Mouse (Mus musculus) lung, embryonic 16.5 days (tissue): ENCODE results near the gene Endog. TPM values are rescaled to one million over a fixed set of nuclear protein-coding genes. Genes with fewer than 3 reads are reported as not detected.
"Not testable (repeated sequence)": the region's sequence is repeated elsewhere in the genome, so short reads cannot be mapped to it uniquely, and the experiment has no call there.

ENCODE experiments used
- ATAC-seq: fragments of 200-750 bp; cut with Nextera tagmentation; 2 replicates; pipeline ENCODE4 v1.8.0; 2017; ENCODE audit warnings: low read depth, mild to moderate bottlenecking, moderate library complexity
- H3K27ac ChIP-seq: fragments of 300-500 bp; sonication (generic); 2 replicates; pipeline ENCODE4 v1.5.1; 2014; ENCODE audit warnings: mild to moderate bottlenecking, control low read depth, low read length
- H3K27me3 ChIP-seq: fragments of 300-500 bp; sonication (generic); 2 replicates; pipeline ENCODE4 v1.6.1; 2014; ENCODE audit warnings: low read depth, low read length, mixed read lengths; ENCODE audit not compliant: control insufficient read depth, insufficient read depth
- H3K36me3 ChIP-seq: fragments of 300-500 bp; sonication (generic); 2 replicates; pipeline ENCODE4 v1.6.1; 2014; ENCODE audit warnings: low read length; ENCODE audit not compliant: control insufficient read depth, insufficient read depth
- H3K4me1 ChIP-seq: fragments of 300-500 bp; sonication (generic); replicated peaks from 2 replicates; pipeline ENCODE4 v1.6.1; 2014; ENCODE audit warnings: low read length, mixed read lengths; ENCODE audit not compliant: control insufficient read depth, insufficient read depth
- H3K4me2 ChIP-seq: fragments of 300-500 bp; sonication (generic); 2 replicates; pipeline ENCODE4 v1.6.1; 2014; ENCODE audit warnings: low read depth, low read length, control low read depth
- H3K4me3 ChIP-seq: fragments of 300-500 bp; sonication (generic); 2 replicates; pipeline ENCODE4 v1.5.1; 2014; ENCODE audit warnings: mild to moderate bottlenecking, low read length, control low read depth
- H3K9ac ChIP-seq: fragments of 300-500 bp; sonication (generic); 2 replicates; pipeline ENCODE4 v1.6.1; 2014; ENCODE audit warnings: low read length, control low read depth
- H3K9me3 ChIP-seq: fragments of 300-500 bp; sonication (generic); 2 replicates; pipeline ENCODE4 v1.6.1; 2016; ENCODE audit warnings: low read length; ENCODE audit not compliant: control insufficient read depth
- WGBS: fragments of 180-500 bp; shearing (Covaris S2); extraction: QIAGEN DNeasy Blood & Tissue Kit; methylation state at CpG from one replicate; pipeline ENCODE4 v1.1.7; 2014; 5-methylcytosine and 5-hydroxymethylcytosine counted together
- polyA plus RNA-seq: library from polyadenylated mRNA; unstranded; fragments of >200 nt; fragmentation: Nextera tagmentation; extraction: Ambion mirVana; gene quantifications from 2 replicates; pipeline ENCODE4 v1.2.1, GENCODE M21; 2015

The Endog gene
- polyA plus RNA-seq, 1 experiment from 2014 or later, result 13.3 TPM

DNA sequence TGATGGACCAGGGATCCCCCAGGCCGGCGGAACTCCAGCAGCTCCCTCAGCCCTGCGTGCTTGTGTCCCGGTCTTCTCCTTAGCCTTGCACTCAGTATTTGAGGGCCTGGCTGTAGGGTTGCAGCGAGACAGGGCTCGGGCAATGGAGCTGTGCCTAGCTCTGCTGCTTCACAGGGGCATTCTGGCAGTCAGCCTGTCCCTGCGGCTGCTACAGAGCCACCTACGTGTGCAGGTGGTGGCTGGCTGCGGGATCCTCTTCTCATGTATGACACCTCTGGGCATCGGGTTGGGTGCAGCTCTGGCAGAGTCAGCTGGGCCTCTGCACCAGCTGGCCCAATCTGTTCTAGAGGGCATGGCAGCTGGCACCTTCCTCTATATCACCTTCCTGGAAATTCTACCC is 11.4 kb upstream of the Endog start:
- not testable (repeated sequence) for H3K36me3 ChIP-seq, H3K4me3 ChIP-seq, H3K27me3 ChIP-seq, H3K9me3 ChIP-seq, ATAC-seq, H3K4me2 ChIP-seq, H3K4me1 ChIP-seq, H3K27ac ChIP-seq, H3K9ac ChIP-seq
- 74% methylated on average over 7 of the region's 10 CpGs for WGBS

DNA sequence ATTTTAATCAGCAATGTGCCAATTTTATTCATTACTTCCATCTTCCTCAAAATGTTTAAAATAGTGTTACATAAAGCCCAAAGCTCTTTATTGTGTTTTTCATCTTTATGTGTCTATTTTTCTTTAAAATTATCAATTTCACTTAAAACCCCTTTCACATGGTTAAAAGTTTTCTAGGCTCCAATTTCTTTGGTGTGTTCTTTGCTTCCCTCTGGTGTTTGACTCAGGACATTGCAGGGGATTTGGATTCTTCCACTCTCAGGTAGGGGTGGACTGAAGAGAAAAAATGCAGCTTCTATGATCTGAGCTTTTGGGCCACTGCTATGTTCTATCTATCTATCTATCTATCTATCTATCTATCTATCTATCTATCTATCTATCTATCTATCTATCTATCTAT is 9.5 kb upstream of the Endog start:
- H3K4me2 ChIP-seq, result no peak overlapping the region
- ATAC-seq, result no peak
- H3K4me3 ChIP-seq, result no peak overlapping the region
- H3K9ac ChIP-seq, result no peak overlapping the region
- no peaks in the 10 kb centered on the region for H3K4me1 ChIP-seq
- peaks cover 12% of the 10 kb centered on the region for H3K9me3 ChIP-seq
- no peaks in the 10 kb centered on the region for H3K36me3 ChIP-seq
- H3K27ac ChIP-seq, result no peak overlapping the region
- H3K27me3 ChIP-seq, result no peaks in the 10 kb centered on the region

DNA sequence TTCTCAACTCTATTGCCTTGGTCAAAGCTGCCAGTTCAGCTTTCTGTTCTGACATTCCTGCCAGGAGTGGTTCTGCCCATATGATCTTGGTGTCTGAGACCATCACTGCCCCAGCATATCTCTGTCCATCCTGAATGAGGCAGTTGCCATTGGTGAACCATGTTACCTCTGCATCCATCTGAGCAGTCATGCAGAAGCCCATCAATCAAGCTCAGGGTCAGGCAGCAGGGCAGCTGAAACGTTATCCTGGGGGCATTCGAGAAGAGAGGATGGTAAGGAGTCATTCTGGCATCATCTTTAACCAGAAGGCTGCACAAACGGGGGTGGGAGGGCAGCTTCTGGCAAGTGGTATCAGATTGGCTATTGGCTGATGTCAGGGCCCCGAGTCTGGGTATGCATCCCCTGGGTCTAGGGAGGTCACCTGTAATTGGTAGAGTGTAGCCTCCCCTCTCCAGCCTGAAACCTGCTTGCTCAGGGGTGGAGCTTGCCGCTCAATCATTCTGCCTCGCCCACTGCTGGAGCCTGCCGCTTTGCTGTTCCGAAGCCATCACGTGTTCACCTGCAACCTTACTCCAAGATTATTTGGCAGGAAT is 6.9 kb upstream of the Endog start:
- Histone ChIP-seq H3K4me2 (no peak overlapping the region), H3K4me1 (no peaks in the 10 kb centered on the region), H3K27ac (no peak overlapping the region), H3K9ac (no peak overlapping the region), H3K9me3 (peaks cover 17% of the 10 kb centered on the region), H3K4me3 (no peak overlapping the region), H3K27me3 (no peaks in the 10 kb centered on the region), H3K36me3 (no peaks in the 10 kb centered on the region)
- ATAC-seq, result no peak
- WGBS, result 44% methylated on average over 9 of the region's 9 CpGs

DNA sequence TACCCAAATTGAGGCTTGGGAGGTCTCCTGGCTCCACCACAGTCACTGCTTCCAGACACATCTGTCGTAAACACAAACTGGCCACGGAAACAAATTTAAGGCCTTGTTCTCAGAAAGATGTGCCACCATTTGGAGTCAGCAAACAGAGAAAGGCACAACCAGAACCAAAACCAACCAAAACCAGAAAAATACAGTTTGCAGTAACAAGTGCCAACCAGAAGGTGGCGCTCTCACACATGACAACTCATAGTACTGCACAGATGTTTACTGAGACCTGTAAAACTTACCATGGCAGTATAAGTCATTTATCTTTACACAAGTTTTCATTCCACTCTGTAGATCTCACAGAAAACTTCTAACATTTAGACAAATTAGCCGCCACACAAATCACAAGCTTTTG is 4.6 kb upstream of the Endog start:
- H3K9me3 ChIP-seq, result peaks cover 17% of the 10 kb centered on the region
- H3K27me3 ChIP-seq, result no peaks in the 10 kb centered on the region
- no peak overlapping the region for H3K9ac ChIP-seq
- no peaks in the 10 kb centered on the region for H3K36me3 ChIP-seq
- no peak for ATAC-seq
- no peak overlapping the region for H3K4me2 ChIP-seq
- H3K4me3 ChIP-seq, result no peak overlapping the region
- 56% methylated on average over 4 of the region's 4 CpGs for WGBS
- no peak overlapping the region for H3K27ac ChIP-seq
- no peaks in the 10 kb centered on the region; the same call in 1 of the 2 replicates for H3K4me1 ChIP-seq

DNA sequence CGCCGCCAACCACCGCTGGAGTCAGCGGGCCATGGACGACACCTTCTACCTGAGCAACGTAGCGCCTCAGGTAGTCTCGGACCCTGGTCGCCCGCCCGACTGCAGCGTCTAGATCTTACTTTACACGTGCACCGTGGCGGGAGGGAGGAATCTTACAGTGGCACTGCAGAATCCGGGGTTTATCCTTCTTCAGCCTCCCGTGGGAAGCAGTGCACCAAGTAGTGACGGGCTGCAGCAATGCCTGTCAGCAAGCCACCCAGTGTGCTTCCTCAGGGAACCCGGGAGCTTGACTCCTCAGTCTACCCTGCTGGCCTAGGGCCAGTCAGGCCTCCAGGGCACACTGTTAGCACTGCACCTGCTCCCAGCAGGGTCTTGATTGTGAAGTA is 697 bp downstream of the Endog start:
- peaks cover 4% of the 10 kb centered on the region for H3K4me1 ChIP-seq
- H3K36me3 ChIP-seq, result peaks cover 29% of the 10 kb centered on the region
- WGBS, result under 1% methylated on average over 19 of the region's 19 CpGs
- peak; percentile 31; the same call in 1 of the 2 replicates for ATAC-seq
- H3K4me2 ChIP-seq, result peak overlapping the region; percentile 97
- H3K9me3 ChIP-seq, result peaks cover 3% of the 10 kb centered on the region; the same call in 1 of the 2 replicates
- peak overlapping the region; percentile 68 for H3K4me3 ChIP-seq
- H3K9ac ChIP-seq, result peak overlapping the region; percentile 82
- H3K27me3 ChIP-seq, result no peaks in the 10 kb centered on the region
- peak overlapping the region; percentile 88 for H3K27ac ChIP-seq

DNA sequence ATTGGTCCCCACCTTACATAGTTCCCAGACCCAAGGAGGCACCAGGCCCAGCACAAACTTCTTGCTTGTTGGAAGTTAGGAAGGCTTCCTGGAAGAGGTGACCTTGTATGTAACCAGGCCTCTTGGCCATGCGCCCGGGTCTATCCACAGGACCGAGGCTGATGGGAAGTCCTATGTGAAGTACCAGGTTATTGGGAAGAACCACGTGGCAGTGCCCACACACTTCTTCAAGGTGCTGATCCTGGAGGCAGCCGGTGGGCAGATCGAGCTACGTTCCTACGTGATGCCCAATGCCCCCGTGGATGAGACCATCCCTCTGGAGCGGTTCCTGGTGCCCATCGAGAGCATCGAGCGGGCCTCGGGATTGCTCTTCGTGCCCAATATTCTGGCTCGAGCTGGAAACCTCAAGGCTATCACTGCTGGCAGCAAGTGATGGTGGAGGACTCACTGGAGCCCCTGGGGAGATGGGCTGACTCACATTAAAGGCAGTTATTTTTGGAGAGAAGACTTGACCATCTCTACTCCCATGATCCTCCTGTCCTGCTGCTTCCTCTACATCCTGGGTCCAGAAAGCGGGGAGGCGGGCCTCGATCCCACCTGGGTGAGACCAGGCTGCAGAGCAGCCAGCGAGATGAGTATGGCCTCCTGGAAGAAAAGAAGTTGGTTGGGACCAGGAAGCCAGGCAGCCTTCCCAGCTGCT is 2.4 kb downstream of the Endog start:
- no peak for ATAC-seq
- no peaks in the 10 kb centered on the region for H3K9me3 ChIP-seq
- peaks cover 12% of the 10 kb centered on the region for H3K4me1 ChIP-seq
- WGBS, result 92% methylated on average over 20 of the region's 20 CpGs
- H3K27me3 ChIP-seq, result no peaks in the 10 kb centered on the region
- no peak overlapping the region for H3K9ac ChIP-seq
- no peak overlapping the region for H3K27ac ChIP-seq
- H3K4me2 ChIP-seq, result no peak overlapping the region
- no peak overlapping the region for H3K4me3 ChIP-seq
- H3K36me3 ChIP-seq, result peaks cover 29% of the 10 kb centered on the region

DNA sequence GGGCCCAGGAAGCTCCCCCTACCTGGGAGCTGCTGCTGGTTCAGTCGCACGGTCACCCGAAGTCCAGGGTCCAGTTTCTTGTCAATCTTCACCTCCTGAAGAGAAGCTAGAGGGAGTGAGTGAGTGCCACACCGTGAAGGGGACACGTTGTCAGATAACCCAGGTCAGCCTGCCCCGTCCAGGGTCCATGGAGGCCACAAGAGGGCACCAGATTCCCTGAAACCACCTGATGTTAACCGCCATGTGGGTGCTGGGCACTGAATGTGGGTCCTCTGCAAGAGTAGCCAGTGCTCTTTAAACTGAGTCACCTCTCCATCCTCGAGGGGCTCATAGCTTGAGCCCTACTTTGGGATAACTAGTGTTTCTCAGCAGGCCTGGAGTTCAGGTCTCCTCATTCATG is 4.6 kb downstream of the Endog start:
- no peaks in the 10 kb centered on the region for H3K9me3 ChIP-seq
- no peak overlapping the region for H3K9ac ChIP-seq
- no peak overlapping the region for H3K4me2 ChIP-seq
- H3K27me3 ChIP-seq, result no peaks in the 10 kb centered on the region
- peaks cover 12% of the 10 kb centered on the region for H3K4me1 ChIP-seq
- H3K36me3 ChIP-seq, result peaks cover 29% of the 10 kb centered on the region
- no peak for ATAC-seq
- no peak overlapping the region for H3K4me3 ChIP-seq
- no peak overlapping the region for H3K27ac ChIP-seq
- 84% methylated on average over 8 of the region's 8 CpGs for WGBS

DNA sequence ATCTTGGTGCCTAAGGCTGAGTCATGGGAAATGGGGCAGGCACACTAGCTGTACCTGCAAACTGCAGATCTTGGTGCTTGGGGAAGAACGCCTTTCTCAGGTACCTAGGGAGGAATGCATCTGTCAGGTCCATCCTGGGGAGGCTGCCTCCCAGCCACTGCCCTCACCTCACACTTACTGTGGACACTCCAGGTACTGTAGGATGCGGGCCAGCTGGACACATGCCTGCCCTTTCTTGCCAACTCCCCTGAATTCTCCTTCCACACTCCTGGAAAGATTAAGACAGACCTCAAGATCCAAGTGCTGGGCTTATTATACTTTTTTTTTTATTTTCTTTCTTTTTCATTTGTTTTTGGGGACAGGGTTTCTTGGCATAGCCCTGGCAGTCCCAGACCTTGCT is 5.3 kb downstream of the Endog start:
- ATAC-seq, result no peak
- H3K4me3 ChIP-seq, result no peak overlapping the region
- H3K9ac ChIP-seq, result no peak overlapping the region
- no peak overlapping the region for H3K27ac ChIP-seq
- H3K4me1 ChIP-seq, result peaks cover 12% of the 10 kb centered on the region
- H3K27me3 ChIP-seq, result no peaks in the 10 kb centered on the region
- H3K9me3 ChIP-seq, result no peaks in the 10 kb centered on the region
- WGBS, result 100% methylated on average over 2 of the region's 2 CpGs
- H3K4me2 ChIP-seq, result no peak overlapping the region
- H3K36me3 ChIP-seq, result peaks cover 29% of the 10 kb centered on the region

DNA sequence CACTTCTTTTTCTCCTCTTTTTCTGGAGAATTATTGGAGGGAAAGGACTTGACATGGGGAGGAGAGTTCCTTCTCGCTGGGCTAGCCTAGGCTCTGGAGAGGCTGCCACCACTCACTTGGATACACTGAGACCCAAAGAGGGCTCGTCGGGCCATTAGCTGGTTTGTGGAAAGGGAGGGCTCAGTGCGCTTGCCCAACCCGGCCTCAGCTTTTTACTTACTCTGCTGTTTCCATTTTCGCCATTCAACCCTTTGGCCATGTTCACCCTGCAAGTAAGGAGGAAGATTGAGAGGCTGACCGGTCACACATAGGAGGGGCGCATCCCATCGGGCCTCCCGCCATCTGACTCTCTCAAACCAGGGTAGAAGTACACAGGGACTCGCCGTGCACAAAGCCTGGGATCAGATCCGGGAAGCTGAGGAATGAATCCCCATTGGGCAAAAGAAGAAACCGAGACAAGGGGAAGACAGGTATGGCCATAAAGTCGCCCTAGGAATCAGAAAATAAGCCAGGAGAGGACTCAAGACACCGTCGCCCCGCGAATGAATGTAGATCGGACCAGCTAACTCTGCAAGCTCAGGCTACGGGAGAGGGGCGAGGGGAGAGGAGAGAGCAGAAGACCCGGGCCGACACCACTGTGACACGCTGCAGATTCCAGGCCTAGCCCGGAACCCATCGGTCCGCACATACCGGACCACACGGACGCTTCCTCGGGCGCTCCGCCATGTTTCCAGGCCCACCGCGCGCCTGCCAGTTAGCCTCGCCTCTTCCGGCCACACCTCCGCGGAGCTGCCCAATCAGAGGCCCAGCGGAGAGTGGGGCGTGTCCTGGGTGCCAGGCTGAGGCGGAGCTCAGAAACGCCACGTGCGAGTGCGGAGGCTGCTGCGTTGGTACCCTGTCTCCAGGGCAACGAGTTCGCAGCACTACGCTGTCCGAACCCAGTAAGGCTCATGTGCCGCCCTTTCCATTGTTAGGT is 6.7 kb downstream of the Endog start, which contains the start of gene Spout1:
TSS of gene Spout1 (minus strand) at position 760 of the 976 bp plus-strand sequence.
- Histone ChIP-seq H3K36me3 (peaks cover 29% of the 10 kb centered on the region), H3K27me3 (no peaks in the 10 kb centered on the region), H3K4me1 (peaks cover 8% of the 10 kb centered on the region), H3K4me2 (peak within 1 kb of the TSS; percentile 57), H3K4me3 (peak within 1 kb of the TSS; percentile 81), H3K9me3 (no peaks in the 10 kb centered on the region), H3K27ac (0 out of 2 replicates have a peak within 1 kb of the TSS, but pooled peaks have one; percentile 12), H3K9ac (peak within 1 kb of the TSS; percentile 79)
- peak; percentile 100 for ATAC-seq
- 1% methylated on average over 54 of the region's 54 CpGs for WGBS
